Mouse (Mus musculus) urinary bladder, adult 18-20 months (tissue): ENCODE data around the gene Rps6kc1.

Source experiments
- DNase-seq, 2 experiments: peaks; one replicate each; pipeline ENCODE4 v3.0.0; 2022; ENCODE audit warnings: low spot score in 2 of 2, mixed read lengths in 2 of 2

Gene Rps6kc1

GRCm38 (mm10) chr1:190763756-190764155 is 147.8 kb downstream of the Rps6kc1 start:
- no peak for DNase-seq

GRCm38 (mm10) chr1:190761786-190762185 is 149.8 kb downstream of the Rps6kc1 start:
- no peak for DNase-seq

GRCm38 (mm10) chr1:190757899-190758298 is 153.7 kb downstream of the Rps6kc1 start:
- DNase-seq: no peak

- no peak for DNase-seq
Observed at GRCm38 (mm10) chr1:190751794-190752570, 159.6 kb downstream of the Rps6kc1 start.

- no peak for DNase-seq
Observed at GRCm38 (mm10) chr1:190748937-190749336, 162.6 kb downstream of the Rps6kc1 start.

- DNase-seq: no peak
Observed at GRCm38 (mm10) chr1:190741421-190741820, 170.1 kb downstream of the Rps6kc1 start.

GRCm38 (mm10) chr1:190732803-190733202 is 178.8 kb downstream of the Rps6kc1 start:
- no peak for DNase-seq

GRCm38 (mm10) chr1:190729516-190730088 is 182.0 kb downstream of the Rps6kc1 start:
- DNase-seq: no peak

GRCm38 (mm10) chr1:190728111-190728651 is 183.4 kb downstream of the Rps6kc1 start:
- DNase-seq: no peak

- DNase-seq: no peak
Observed at GRCm38 (mm10) chr1:190727385-190727784, 184.2 kb downstream of the Rps6kc1 start.

- no peak for DNase-seq
Observed at GRCm38 (mm10) chr1:190724591-190725380, 186.8 kb downstream of the Rps6kc1 start.

- DNase-seq: no peak
Observed at GRCm38 (mm10) chr1:190723926-190724430, 187.6 kb downstream of the Rps6kc1 start.

- DNase-seq: no peak
Observed at GRCm38 (mm10) chr1:190713848-190714247, 197.7 kb downstream of the Rps6kc1 start.

GRCm38 (mm10) chr1:190697576-190697975 is 214.0 kb downstream of the Rps6kc1 start:
- no peak for DNase-seq

GRCm38 (mm10) chr1:190695589-190695988 is 216.0 kb downstream of the Rps6kc1 start:
- DNase-seq: no peak

- DNase-seq: no peak
Observed at GRCm38 (mm10) chr1:190690528-190691262, 220.9 kb downstream of the Rps6kc1 start.

- no peak for DNase-seq
Observed at GRCm38 (mm10) chr1:190683060-190683459, 228.5 kb downstream of the Rps6kc1 start.

- DNase-seq: no peak
Observed at GRCm38 (mm10) chr1:190682021-190682926, 229.3 kb downstream of the Rps6kc1 start.

- no peak for DNase-seq
Observed at GRCm38 (mm10) chr1:190675455-190675854, 236.1 kb downstream of the Rps6kc1 start.

GRCm38 (mm10) chr1:190669099-190669498 is 242.5 kb downstream of the Rps6kc1 start:
- DNase-seq: no peak
